Mouse (Mus musculus): ENCODE measurements at regions not wholly inside any gene's neighbourhood (a gene's known extent, or its start where the extent isn't known, plus 50 kb on each side); places are given as distances from the start of the nearest gene placed in this dataset.
A peak's percentile ranks its signal among the peaks of the same experiment; 100 is the strongest.

DNA sequence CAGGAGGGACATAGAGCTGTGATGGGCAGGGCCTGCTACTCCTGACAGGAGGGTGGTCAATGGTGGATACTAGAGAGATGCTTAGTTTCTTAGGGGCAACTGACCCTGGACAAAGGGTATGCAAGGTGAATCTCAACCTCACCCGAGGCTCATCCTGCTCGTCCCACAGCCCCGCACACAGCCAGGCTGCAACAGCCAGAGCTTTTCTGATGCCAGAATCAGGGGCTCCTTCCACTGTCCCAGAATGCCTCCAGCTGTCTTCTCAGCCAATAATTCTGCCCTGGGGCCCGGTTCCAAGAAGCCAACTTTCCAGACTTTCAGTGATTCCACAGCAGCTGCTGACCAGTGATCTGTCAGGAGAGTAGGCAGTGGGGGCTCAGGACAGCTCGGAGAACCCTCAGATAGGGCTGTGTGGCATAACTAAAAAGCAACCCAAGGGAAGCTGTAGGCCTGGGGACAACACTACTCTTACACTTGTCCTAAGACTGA is 131.6 kb downstream of the Utp6 start:
- no peak for DNase-seq (ENCODE audit: low spot score in 2 of 2)
- intact Hi-C loops (cut with DNase I) = no loop called here

DNA sequence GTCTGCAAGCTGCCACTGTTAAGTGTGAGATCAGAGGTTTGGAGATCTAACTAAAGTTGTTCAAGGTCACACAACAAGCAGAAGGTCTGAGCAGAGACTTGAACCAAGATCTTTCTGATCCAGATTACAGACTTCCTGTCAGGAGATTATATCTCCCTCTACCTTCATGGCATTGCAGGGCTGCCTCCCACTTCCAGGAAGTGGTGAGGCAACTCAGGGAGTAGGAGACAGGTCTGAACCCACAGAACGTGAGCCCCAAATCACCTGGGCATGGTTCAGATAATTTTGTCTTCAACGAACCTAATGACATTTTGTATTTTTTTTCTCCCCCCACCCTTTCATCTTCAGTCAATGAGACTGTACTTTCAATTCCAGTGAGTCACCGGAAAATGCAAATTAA is 135.2 kb downstream of the Utp6 start:
- intact Hi-C loops (cut with DNase I) = no loop called here
- DNase-seq (ENCODE audit: low spot score in 2 of 2) = no peak

- DNase-seq (ENCODE audit: low spot score in 2 of 2) = no peak
- intact Hi-C loops (cut with DNase I) = no loop called here
Observed at GRCm38 (mm10) chr11:79825881-79826280, 136.3 kb downstream of the Utp6 start.

- DNase-seq (ENCODE audit: low spot score in 2 of 2) = no peak
- intact Hi-C loops (cut with DNase I) = no loop called here
Observed at GRCm38 (mm10) chr11:79823631-79824310, 138.4 kb downstream of the Utp6 start.

- intact Hi-C loops (cut with DNase I) = no loop called here
- no peak for DNase-seq (ENCODE audit: low spot score in 2 of 2)
Observed at GRCm38 (mm10) chr11:79821986-79822385, 140.2 kb downstream of the Utp6 start.

- intact Hi-C loops (cut with DNase I) = no loop called here
Observed at GRCm38 (mm10) chr11:79815156-79815555, 147.0 kb downstream of the Utp6 start.

GRCm38 (mm10) chr11:79806911-79807466 is 155.2 kb downstream of the Utp6 start:
- intact Hi-C loops (cut with DNase I) = loop anchor here (10.0 kb wide), 1 partner anchor 182 kb away; no protein-coding TSS in a partner anchor
- peak; percentile 65 to 68 for DNase-seq (ENCODE audit: low spot score in 2 of 2)

More at GRCm38 (mm10) chr11:79815156-79815555, 147.0 kb downstream of the Utp6 start:
- DNase-seq (ENCODE audit: low spot score in 2 of 2) = no peak

DNA sequence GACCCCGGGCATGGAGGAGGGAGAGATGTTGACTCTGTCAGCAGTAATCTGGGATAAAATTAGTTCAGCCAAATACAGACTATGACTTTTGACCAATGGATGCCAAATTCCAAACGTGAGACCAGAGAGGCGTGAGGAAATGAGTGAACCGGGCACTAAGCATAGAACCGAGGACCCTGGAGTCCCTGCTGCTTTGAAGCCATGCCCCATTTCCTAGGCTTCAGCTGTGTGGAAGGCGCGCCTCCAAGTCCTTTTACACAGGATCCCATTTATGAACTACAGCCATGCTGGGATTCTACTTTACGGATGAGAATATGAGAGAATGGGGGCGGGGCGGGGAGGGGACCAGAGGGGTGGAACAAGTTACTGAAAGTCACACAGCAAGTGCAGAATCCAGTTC is 155.8 kb downstream of the Utp6 start:
- no peak for DNase-seq (ENCODE audit: low spot score in 2 of 2)
- intact Hi-C loops (cut with DNase I) = loop anchor here (10.0 kb wide), 1 partner anchor 182 kb away; no protein-coding TSS in a partner anchor

- no peak for DNase-seq (ENCODE audit: low spot score in 2 of 2)
- intact Hi-C loops (cut with DNase I) = loop anchor here (10.0 kb wide), 1 partner anchor 181 kb away; no protein-coding TSS in a partner anchor
Observed at GRCm38 (mm10) chr11:79805981-79806415, 156.2 kb downstream of the Utp6 start.

GRCm38 (mm10) chr11:79803971-79804370 is 158.2 kb downstream of the Utp6 start:
- no peak for DNase-seq (ENCODE audit: low spot score in 2 of 2)
- intact Hi-C loops (cut with DNase I) = loop anchor here (10.0 kb wide), 1 partner anchor 179 kb away; no protein-coding TSS in a partner anchor

GRCm38 (mm10) chr11:79803006-79803405 is 159.2 kb downstream of the Utp6 start:
- DNase-seq (ENCODE audit: low spot score in 2 of 2) = peak in 1 of 2 experiments; percentile 23
- intact Hi-C loops (cut with DNase I) = loop anchor here (10.0 kb wide), 1 partner anchor 178 kb away; no protein-coding TSS in a partner anchor

- no peak for DNase-seq (ENCODE audit: low spot score in 2 of 2)
- intact Hi-C loops (cut with DNase I) = loop anchor here (10.0 kb wide), 1 partner anchor 178 kb away; no protein-coding TSS in a partner anchor
Observed at GRCm38 (mm10) chr11:79802566-79802965, 159.6 kb downstream of the Utp6 start.

GRCm38 (mm10) chr11:79800256-79800655 is 161.9 kb downstream of the Utp6 start:
- DNase-seq (ENCODE audit: low spot score in 2 of 2) = no peak
- intact Hi-C loops (cut with DNase I) = loop anchor here (10.0 kb wide), 1 partner anchor 175 kb away; no protein-coding TSS in a partner anchor

DNA sequence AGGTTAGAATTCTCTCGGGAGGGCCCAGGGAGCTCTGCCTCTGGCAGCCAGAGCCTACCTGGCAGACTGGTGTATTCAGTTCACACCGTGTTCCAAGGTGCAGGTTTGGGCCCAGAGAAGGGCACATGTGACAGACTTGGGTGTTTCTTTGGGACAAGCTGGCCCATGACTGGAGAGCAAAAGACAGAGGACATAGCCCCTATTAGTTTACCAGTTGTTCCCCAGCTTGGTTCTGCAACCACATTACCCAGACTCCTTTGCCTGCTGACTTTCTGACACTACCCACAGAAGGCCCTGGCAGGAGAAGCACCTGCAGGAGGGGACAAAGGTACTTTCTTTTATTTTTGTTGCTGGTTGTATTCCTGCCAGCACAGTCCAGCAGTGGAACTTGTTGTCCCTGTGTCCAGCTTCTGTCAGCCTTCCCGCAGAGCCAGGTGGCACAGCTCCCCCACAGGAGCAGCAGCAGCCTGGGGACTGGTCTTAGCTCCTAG is 173.9 kb downstream of the Utp6 start:
- intact Hi-C loops (cut with DNase I) = no loop called here
- no peak for DNase-seq (ENCODE audit: low spot score in 2 of 2)

- DNase-seq (ENCODE audit: low spot score in 2 of 2) = no peak
- intact Hi-C loops (cut with DNase I) = no loop called here
Observed at GRCm38 (mm10) chr11:79787766-79788165, 174.4 kb downstream of the Utp6 start.

DNA sequence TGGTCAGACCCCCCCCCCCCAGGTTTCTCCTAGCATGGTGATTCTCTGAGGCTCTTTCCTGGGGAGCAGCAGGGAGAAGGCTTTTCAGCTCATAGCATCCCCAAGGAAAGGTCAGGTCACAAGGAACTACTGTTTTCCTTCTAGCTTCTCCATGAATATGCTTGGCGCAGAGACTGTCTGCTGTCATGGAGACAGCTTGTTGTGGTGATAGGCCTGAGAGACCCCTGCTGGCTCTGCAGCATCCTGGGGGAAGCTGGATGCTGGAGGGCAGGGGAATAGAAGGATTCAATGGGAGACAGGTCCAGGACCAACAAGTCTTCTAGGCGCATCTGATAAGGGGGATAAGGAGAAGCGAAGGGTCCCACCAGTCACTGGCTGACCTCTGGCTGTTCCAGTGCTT is 178.1 kb downstream of the Utp6 start:
- no peak for DNase-seq (ENCODE audit: low spot score in 2 of 2)
- intact Hi-C loops (cut with DNase I) = no loop called here

DNA sequence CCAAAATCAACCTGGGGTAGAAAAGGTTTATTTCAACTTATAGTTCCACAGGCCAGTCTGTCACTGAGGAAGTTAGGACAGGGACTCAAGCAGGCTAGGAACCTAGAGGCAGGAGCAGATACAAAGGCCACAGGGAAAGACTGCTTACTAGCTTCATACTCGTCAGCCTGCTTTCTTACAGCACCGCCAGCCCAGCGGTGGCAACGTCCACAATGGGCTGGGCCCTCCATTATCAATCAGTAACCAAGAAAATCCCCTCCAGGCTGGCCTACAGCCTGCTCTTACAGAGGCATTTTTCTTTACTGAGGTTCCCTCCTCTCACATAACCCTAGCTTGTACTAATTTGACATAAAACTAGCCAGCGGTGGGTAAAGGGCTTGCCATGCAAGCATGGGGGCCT is 180.2 kb downstream of the Utp6 start:
- intact Hi-C loops (cut with DNase I) = no loop called here
- DNase-seq (ENCODE audit: low spot score in 2 of 2) = no peak

DNA sequence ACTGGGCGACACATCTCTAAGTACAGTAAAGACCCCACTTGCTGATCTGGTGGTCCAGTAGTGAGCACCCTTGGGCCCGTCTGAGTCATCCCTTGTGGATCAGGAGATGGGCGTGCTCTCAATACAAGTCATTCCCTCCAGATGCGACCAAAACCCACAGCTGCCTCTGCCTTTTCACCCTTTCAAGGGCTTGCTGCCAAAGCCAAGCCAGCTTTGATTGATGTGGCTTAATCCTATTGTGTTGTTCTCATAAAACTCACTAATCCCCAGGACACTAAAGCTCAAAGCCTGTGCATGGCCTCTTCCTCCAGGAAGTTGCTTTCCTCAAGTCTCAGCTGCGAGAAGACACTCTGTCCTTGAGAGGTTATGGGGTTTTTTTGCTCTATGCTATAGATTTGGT is 182.4 kb downstream of the Utp6 start:
- no peak for DNase-seq (ENCODE audit: low spot score in 2 of 2)
- intact Hi-C loops (cut with DNase I) = no loop called here

DNA sequence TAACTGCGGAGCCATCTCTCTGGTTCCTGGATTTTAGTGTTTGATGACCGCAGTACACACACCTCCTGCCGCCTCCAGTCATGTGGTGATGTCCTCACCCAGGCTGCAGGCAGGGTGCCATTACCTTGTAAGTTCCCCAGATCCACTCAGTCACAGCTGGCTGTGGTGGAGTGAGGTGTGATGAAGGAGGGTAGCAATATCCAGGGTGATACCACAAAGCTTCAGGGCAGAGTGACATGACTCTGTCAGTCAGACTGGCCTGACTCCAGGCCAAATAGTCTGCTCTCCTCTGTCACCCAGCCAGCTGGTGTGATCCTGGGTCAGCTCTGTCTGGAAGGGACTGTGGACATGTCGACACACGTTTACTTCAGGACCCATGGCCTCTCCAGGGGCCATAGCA is 183.7 kb downstream of the Utp6 start:
- intact Hi-C loops (cut with DNase I) = no loop called here
- no peak for DNase-seq (ENCODE audit: low spot score in 2 of 2)

DNA sequence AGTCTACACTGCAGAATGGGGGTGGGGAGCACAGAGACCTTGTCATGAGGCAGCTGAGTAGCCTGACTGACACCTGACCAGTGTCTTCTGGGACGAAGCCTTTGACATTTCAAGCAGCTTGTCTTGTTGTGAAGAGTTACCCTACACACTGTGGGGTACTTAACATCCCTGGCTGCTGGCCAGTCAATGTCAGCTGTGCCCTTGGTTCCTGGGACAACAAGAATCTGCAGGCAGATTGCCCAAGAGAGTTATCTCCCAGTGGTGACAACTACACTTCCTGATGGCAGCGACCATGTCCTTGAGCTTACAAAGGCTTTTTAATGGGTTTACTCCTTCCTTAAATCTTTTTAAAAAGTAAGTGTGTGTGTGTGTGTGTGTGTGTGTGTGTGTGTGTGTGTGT is 184.2 kb downstream of the Utp6 start:
- no peak for DNase-seq (ENCODE audit: low spot score in 2 of 2)
- intact Hi-C loops (cut with DNase I) = no loop called here

DNA sequence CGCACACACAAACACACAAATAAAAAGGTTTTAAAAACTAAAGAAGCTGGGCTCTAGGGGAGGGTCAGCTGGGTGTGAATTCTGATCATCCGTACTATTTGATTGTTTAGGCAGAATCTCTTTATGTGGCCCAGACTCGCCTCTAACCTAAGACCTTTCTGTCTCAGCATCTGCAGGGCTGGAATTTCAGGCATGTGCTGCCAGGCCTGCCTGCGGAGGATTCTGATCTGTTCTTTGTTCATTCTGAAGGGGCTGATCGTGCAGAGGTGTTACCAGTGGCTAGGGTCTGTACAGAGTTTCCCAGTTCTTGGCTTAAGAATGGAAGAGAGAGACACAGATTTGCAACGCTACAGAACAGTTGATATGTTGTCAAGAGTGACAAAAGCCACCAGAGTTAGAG is 185.6 kb downstream of the Rab11fip4 start:
- no peak for DNase-seq (ENCODE audit: low spot score in 2 of 2)
- intact Hi-C loops (cut with DNase I) = no loop called here

Measured in left cerebral cortex, postnatal 14 days (tissue).